Mouse (Mus musculus): ENCODE measurements at regions not wholly inside any gene's neighbourhood (a gene's known extent, or its start where the extent isn't known, plus 50 kb on each side); places are given as distances from the start of the nearest gene placed in this dataset.

DNA sequence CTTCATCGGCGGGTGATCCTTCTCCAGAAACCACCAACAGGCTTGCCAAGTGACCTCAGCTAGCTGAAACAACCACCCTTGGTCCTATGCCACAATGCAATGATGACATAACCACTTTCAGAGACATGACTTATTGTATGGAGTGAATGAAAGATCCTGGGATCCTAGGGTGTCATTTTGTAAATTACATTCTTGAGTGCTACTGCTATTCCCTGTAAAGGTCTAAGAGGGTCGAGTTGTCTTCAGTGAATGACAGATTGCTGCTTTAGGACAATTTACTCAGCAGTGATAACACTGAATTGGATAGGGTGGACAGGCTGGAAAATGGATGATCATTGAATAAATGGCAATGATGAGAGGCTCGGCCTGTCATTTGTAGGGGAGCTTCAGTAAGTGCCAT, 692.4 kb downstream of the Gm9008 start:
- Histone ChIP-seq H3K4me1 (replicated peaks; ENCODE audit: control insufficient read depth, insufficient read depth, low read length) (no peaks in the 10 kb centered on the region), H3K36me3 (ENCODE audit: control insufficient read depth, insufficient read depth) (no peaks in the 10 kb centered on the region), H3K4me3 (replicated peaks; ENCODE audit: low read length) (no peak overlapping the region), H3K27ac (ENCODE audit: low read length) (no peak overlapping the region), H3K9ac (replicated peaks; ENCODE audit: low read depth, low read length) (no peak overlapping the region), H3K4me2 (ENCODE audit: low read length) (no peak overlapping the region), H3K27me3 (replicated peaks; ENCODE audit: control insufficient read depth, insufficient read depth, low read length) (no peaks in the 10 kb centered on the region), H3K9me3 (ENCODE audit: control insufficient read depth, low read length) (no peaks in the 10 kb centered on the region)
- no peak for ATAC-seq
- WGBS = 74% methylated on average over 4 of the region's 4 CpGs

DNA sequence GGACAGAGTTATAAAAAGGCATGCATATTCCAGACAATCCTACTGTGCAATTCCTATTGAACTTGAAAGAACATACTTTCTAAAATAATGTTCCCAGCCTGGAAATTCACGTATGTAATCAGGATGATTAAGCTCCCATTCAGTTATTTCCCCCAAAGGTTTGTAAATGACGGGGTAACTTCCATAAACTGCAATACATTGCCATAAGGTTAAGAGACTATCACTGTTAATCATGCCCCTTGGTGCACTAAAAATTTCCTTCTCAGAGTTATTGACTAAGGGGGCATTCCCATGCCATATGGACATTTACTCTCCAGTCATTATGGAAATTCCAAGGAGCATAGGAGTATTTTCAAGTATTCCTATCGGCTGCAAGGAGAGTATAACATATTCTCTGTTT, 697.6 kb downstream of the Gm9008 start:
- no peak overlapping the region for H3K27ac ChIP-seq (ENCODE audit: low read length)
- no peaks in the 10 kb centered on the region for H3K36me3 ChIP-seq (ENCODE audit: control insufficient read depth, insufficient read depth)
- 79% methylated on average over 3 of the region's 3 CpGs for WGBS
- H3K27me3 ChIP-seq (replicated peaks; ENCODE audit: control insufficient read depth, insufficient read depth, low read length) = no peaks in the 10 kb centered on the region
- H3K9me3 ChIP-seq (ENCODE audit: control insufficient read depth, low read length) = no peaks in the 10 kb centered on the region
- H3K4me1 ChIP-seq (replicated peaks; ENCODE audit: control insufficient read depth, insufficient read depth, low read length) = no peaks in the 10 kb centered on the region
- H3K9ac ChIP-seq (replicated peaks; ENCODE audit: low read depth, low read length) = no peak overlapping the region
- H3K4me3 ChIP-seq (replicated peaks; ENCODE audit: low read length) = no peak overlapping the region
- H3K4me2 ChIP-seq (ENCODE audit: low read length) = no peak overlapping the region
- no peak for ATAC-seq

DNA sequence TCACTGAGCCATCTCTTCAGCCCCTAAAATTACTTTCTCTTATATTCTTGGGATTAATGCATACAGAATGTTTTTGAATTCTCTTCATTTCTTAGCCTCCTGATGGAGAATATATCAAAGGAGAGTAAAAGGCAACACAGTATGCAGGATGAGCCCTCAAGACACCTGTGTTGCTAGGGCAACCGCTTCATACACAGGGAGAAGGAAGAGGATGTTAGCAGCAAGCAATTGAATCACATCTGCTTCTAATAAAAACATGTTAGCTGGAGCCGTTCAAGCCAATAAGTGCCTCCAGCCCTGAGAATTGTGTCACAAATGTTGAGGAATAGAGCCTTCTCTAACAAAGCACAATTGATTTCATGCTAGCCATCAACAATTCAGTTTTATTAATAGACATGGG, 698.0 kb downstream of the Gm9008 start:
- no peak overlapping the region for H3K4me3 ChIP-seq (replicated peaks; ENCODE audit: low read length)
- no peak for ATAC-seq

DNA sequence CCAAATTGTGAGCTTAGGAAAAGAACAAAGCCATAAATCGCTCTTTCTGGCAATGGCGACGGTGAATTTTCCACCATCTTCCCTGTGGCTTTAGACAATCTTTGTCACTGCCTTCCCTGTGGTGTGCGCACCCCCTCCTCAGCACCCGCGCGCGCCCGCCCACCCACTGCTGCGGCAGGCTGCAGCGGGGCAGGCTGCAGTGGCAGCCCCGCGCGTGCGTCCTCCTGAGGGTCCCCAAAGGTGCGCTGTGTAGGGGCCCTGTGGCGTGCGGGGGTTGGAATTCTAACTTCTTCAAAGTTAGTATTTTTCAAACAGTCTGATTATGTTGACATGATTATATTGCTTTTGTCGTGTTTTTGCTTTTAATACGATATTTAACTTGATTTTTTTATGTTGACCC, 714.9 kb downstream of the Gm9008 start:
- Histone ChIP-seq H3K9me3 (ENCODE audit: control insufficient read depth, low read length) (no peaks in the 10 kb centered on the region), H3K27ac (ENCODE audit: low read length) (no peak overlapping the region), H3K36me3 (ENCODE audit: control insufficient read depth, insufficient read depth) (no peaks in the 10 kb centered on the region), H3K9ac (replicated peaks; ENCODE audit: low read depth, low read length) (no peak overlapping the region), H3K4me2 (ENCODE audit: low read length) (no peak overlapping the region), H3K27me3 (replicated peaks; ENCODE audit: control insufficient read depth, insufficient read depth, low read length) (no peaks in the 10 kb centered on the region), H3K4me3 (replicated peaks; ENCODE audit: low read length) (no peak overlapping the region), H3K4me1 (replicated peaks; ENCODE audit: control insufficient read depth, insufficient read depth, low read length) (no peaks in the 10 kb centered on the region)
- WGBS = 70% methylated on average over 20 of the region's 20 CpGs
- no peak for ATAC-seq

More for the DNA sequence above, 698.0 kb downstream of the Gm9008 start:
- Histone ChIP-seq H3K9ac (replicated peaks; ENCODE audit: low read depth, low read length) (no peak overlapping the region), H3K4me1 (replicated peaks; ENCODE audit: control insufficient read depth, insufficient read depth, low read length) (no peaks in the 10 kb centered on the region), H3K27ac (ENCODE audit: low read length) (no peak overlapping the region), H3K27me3 (replicated peaks; ENCODE audit: control insufficient read depth, insufficient read depth, low read length) (no peaks in the 10 kb centered on the region), H3K36me3 (ENCODE audit: control insufficient read depth, insufficient read depth) (no peaks in the 10 kb centered on the region), H3K9me3 (ENCODE audit: control insufficient read depth, low read length) (no peaks in the 10 kb centered on the region), H3K4me2 (ENCODE audit: low read length) (no peak overlapping the region)
- 73% methylated on average over 2 of the region's 2 CpGs for WGBS

DNA sequence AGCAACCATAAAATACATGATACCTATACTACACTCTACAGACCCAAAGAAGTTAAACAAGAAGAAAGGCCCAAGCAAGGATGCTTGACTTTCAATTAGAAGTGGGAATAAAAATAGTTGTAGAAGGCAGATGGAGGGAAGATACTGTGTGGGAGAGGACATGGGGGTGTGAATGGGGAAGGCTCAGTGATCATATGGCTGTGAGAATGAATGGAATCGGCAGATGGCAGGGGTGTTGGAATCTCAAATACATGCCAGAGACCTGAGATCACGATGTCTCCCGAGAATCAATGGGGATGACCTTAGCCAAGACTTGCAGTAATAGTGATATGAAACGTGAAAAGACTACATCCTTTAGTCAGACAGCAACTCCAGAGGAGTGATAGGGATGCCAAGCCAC, 734.5 kb downstream of the Gm9008 start:
- no peaks in the 10 kb centered on the region for H3K9me3 ChIP-seq (ENCODE audit: control insufficient read depth, low read length)
- no peak overlapping the region for H3K9ac ChIP-seq (replicated peaks; ENCODE audit: low read depth, low read length)
- no peaks in the 10 kb centered on the region for H3K4me1 ChIP-seq (replicated peaks; ENCODE audit: control insufficient read depth, insufficient read depth, low read length)
- H3K36me3 ChIP-seq (ENCODE audit: control insufficient read depth, insufficient read depth) = no peaks in the 10 kb centered on the region
- 79% methylated on average over 4 of the region's 4 CpGs for WGBS
- ATAC-seq = no peak
- no peak overlapping the region for H3K27ac ChIP-seq (ENCODE audit: low read length)
- no peak overlapping the region for H3K4me3 ChIP-seq (replicated peaks; ENCODE audit: low read length)
- no peaks in the 10 kb centered on the region for H3K27me3 ChIP-seq (replicated peaks; ENCODE audit: control insufficient read depth, insufficient read depth, low read length)
- no peak overlapping the region for H3K4me2 ChIP-seq (ENCODE audit: low read length)

DNA sequence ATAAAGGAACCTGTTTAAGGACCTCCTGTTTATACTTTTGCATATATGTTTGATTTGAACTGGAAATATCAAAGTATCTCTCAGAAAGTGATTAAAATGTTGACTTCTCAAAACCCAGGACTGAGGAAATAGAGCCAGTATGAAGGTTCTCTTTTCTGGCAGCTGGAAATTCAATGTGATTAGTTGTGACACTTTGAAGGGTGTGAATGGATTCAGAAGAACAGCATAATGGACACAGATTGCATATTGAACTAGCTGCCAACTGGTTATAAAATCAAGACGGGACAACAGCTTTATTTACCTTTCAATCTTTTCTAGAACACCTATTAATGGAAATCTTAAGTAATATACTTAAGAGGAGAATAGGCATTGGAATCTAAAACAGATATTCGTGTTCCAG, 741.4 kb downstream of the Gm9008 start:
- no peak overlapping the region for H3K4me2 ChIP-seq (ENCODE audit: low read length)
- no peak overlapping the region for H3K9ac ChIP-seq (replicated peaks; ENCODE audit: low read depth, low read length)
- H3K27ac ChIP-seq (ENCODE audit: low read length) = no peak overlapping the region
- H3K4me3 ChIP-seq (replicated peaks; ENCODE audit: low read length) = no peak overlapping the region
- 17% methylated on average over 2 of the region's 2 CpGs for WGBS
- no peaks in the 10 kb centered on the region for H3K9me3 ChIP-seq (ENCODE audit: control insufficient read depth, low read length)
- ATAC-seq = peak; percentile 78
- H3K36me3 ChIP-seq (ENCODE audit: control insufficient read depth, insufficient read depth) = no peaks in the 10 kb centered on the region
- H3K4me1 ChIP-seq (replicated peaks; ENCODE audit: control insufficient read depth, insufficient read depth, low read length) = no peaks in the 10 kb centered on the region
- H3K27me3 ChIP-seq (replicated peaks; ENCODE audit: control insufficient read depth, insufficient read depth, low read length) = no peaks in the 10 kb centered on the region
